Mouse (Mus musculus) small intestine, adult 2 months (tissue): ENCODE data around the gene Ptprh. TPM values are rescaled to one million over a fixed set of nuclear protein-coding genes. Genes with fewer than 3 reads are reported as not detected.

Experiments used
- H3K27ac ChIP-seq: fragments of 200-500 bp; 2 replicates; pipeline ENCODE4 v1.5.1; 2012; ENCODE audit warnings: low read depth, low read length, control low read depth, inconsistent platforms; ENCODE audit not compliant: insufficient read depth
- H3K27me3 ChIP-seq: fragments of 200-500 bp; 2 replicates; pipeline ENCODE4 v1.6.1; 2012; ENCODE audit warnings: mild to moderate bottlenecking, moderate library complexity, low read length, inconsistent platforms; ENCODE audit not compliant: control insufficient read depth, insufficient read depth
- H3K36me3 ChIP-seq: fragments of 200-500 bp; 2 replicates; pipeline ENCODE4 v1.6.1; 2012; ENCODE audit warnings: mild to moderate bottlenecking, low read length, control low read depth, inconsistent platforms; ENCODE audit not compliant: control insufficient read depth, insufficient read depth
- H3K4me1 ChIP-seq: fragments of 200-500 bp; 2 replicates; pipeline ENCODE4 v1.6.1; 2012; ENCODE audit warnings: low read length, inconsistent platforms, mixed read lengths; ENCODE audit not compliant: control insufficient read depth, insufficient read depth, insufficient read length
- H3K4me3 ChIP-seq: fragments of 200-500 bp; 2 replicates; pipeline ENCODE4 v1.5.1; 2012; ENCODE audit warnings: low read depth, mild to moderate bottlenecking, control low read depth, inconsistent platforms, low read length, moderate library complexity
- CTCF ChIP-seq: fragments of 200-500 bp; IDR thresholded peaks from 2 replicates; pipeline ENCODE4 v1.5.1; 2012; ENCODE audit warnings: low read depth, mild to moderate bottlenecking, control low read depth, inconsistent platforms, low read length, moderate library complexity, mixed read lengths; ENCODE audit not compliant: insufficient replicate concordance, insufficient read length; ENCODE audit errors: extremely low read depth
- POLR2A ChIP-seq: fragments of 200-500 bp; IDR thresholded peaks from 2 replicates; pipeline ENCODE4 v1.6.1; 2012; ENCODE audit warnings: low read depth, mild to moderate bottlenecking, control low read depth, inconsistent platforms, low read length, moderate library complexity
- WGBS: fragments of 180-500 bp; shearing (Covaris S2); methylation state at CpG from one replicate; pipeline ENCODE4 v1.1.7; 2018; 5-methylcytosine and 5-hydroxymethylcytosine counted together
- polyA plus RNA-seq: library from polyadenylated mRNA; depleted of rRNA; stranded (reverse); fragments of >200 nt; gene quantifications from 2 replicates; pipeline ENCODE4 v1.2.3, GENCODE M21; 2012

Gene Ptprh
- polyA plus RNA-seq, 1 experiment: 151 TPM

DNA sequence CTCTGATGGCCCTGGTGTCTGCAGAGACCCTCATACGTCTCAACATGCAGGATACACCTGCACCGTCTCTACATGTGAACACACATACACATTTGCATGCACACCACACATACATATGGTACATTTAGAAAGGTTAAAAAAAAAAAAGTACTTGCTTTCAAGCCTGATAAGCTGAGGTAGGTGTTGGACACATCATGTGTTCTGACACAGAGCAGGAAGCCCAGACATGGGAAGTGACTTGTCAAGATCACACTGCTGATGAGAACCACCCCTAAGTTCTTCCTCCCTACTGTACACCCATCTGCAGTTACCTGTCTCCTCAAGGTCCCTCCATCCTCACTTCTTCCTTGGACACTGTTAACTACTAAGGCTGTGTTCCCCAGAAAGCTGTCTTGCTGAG lies 22.1 kb upstream of the Ptprh start:
- no peak for TF ChIP-seq POLR2A
- TF ChIP-seq CTCF: no peak
- Histone ChIP-seq H3K4me1 (peaks cover 10% of the 10 kb centered on the region; the same call in 1 of the 2 replicates), H3K4me3 (no peak overlapping the region), H3K36me3 (peaks cover 11% of the 10 kb centered on the region; the same call in 1 of the 2 replicates), H3K27ac (no peak overlapping the region), H3K27me3 (no peaks in the 10 kb centered on the region)
- WGBS: 82% methylated on average over 2 of the region's 2 CpGs

DNA sequence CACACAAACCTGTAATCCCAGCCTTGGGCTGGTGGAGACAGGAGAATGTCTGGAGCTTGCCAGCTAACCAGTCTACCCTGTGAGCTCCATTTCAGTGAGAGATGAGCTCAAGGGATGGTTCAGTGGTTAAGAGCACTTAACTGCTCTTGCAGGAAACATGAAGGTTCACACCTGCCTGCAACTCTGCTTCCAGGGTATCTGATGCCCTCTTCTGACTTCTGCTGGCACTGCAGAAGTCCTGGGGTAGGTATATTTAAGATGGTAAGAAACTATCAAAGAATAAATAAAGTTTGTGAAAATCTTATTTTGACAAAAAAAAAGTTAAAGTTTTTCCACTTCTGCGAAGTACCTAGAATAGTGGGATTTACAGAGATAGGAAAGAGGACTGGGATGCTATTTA lies 20.5 kb upstream of the Ptprh start:
- H3K4me3 ChIP-seq: no peak overlapping the region
- 53% methylated on average over 1 of the region's 1 CpGs for WGBS
- TF ChIP-seq CTCF (peak; percentile 42; the same call in 1 of the 2 replicates), POLR2A (no peak)

DNA sequence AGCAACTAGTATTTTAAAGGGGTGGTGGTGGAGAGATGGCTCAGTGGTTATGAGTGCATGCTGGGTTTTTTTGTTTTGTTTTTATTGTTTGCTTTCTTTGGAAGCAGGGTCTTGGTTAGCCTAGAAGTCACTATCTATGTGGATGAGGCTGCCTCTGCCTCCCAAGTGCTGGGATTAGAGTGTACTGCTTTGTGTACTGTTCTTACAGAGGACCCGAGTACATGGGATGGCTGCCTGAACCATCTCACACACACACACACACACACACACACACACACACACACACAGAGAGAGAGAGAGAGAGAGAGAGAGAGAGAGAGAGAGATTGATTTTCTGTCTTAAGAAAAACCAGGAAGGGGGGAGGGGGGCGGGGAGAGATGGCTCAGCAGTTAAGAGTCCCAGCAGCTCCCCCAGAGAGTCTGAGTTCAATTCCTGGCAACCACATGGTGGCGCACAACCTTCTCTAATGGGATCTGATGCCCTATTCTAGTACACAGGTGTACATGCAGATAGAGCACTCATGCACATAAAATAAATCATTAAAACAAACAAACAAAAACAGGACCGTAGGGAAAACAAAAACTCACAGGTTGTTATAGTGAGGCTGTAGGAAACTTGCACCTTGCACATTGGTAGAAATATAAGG lies 19.8 kb upstream of the Ptprh start:
- Histone ChIP-seq H3K27ac (no peak overlapping the region), H3K4me1 (peaks cover 3% of the 10 kb centered on the region; the same call in 1 of the 2 replicates), H3K4me3 (no peak overlapping the region), H3K36me3 (peaks cover 7% of the 10 kb centered on the region; the same call in 1 of the 2 replicates), H3K27me3 (no peaks in the 10 kb centered on the region)
- TF ChIP-seq POLR2A (no peak), CTCF (peak; percentile 57; the same call in 1 of the 2 replicates)
- WGBS: 14% methylated on average over 4 of the region's 4 CpGs

More for the DNA sequence above, 20.5 kb upstream of the Ptprh start:
- no peaks in the 10 kb centered on the region for H3K27me3 ChIP-seq
- H3K4me1 ChIP-seq: peaks cover 7% of the 10 kb centered on the region; the same call in 1 of the 2 replicates
- H3K36me3 ChIP-seq: peaks cover 10% of the 10 kb centered on the region; the same call in 1 of the 2 replicates
- no peak overlapping the region for H3K27ac ChIP-seq

- H3K4me1 ChIP-seq: no peaks in the 10 kb centered on the region; the same call in 1 of the 2 replicates
- WGBS: 14% methylated on average over 1 of the region's 1 CpGs
- TF ChIP-seq CTCF (no peak), POLR2A (no peak)
- no peaks in the 10 kb centered on the region for H3K27me3 ChIP-seq
- H3K4me3 ChIP-seq: no peak overlapping the region
- H3K36me3 ChIP-seq: no peaks in the 10 kb centered on the region
- no peak overlapping the region for H3K27ac ChIP-seq
These were observed 16.1 kb upstream of the Ptprh start for GRCm38 (mm10) chr7:4619979-4620378.

- WGBS: 45% methylated on average over 14 of the region's 14 CpGs
- no peak overlapping the region for H3K4me3 ChIP-seq
- H3K27ac ChIP-seq: no peak overlapping the region
These were observed 10.0 kb upstream of the Ptprh start for GRCm38 (mm10) chr7:4613740-4614403.

GRCm38 (mm10) chr7:4612956-4613355 lies 9.1 kb upstream of the Ptprh start:
- WGBS: 71% methylated on average over 1 of the region's 1 CpGs
- TF ChIP-seq POLR2A: no peak
- no peak for TF ChIP-seq CTCF
- no peak overlapping the region for H3K27ac ChIP-seq

More at GRCm38 (mm10) chr7:4613740-4614403, 10.0 kb upstream of the Ptprh start:
- Histone ChIP-seq H3K36me3 (no peaks in the 10 kb centered on the region), H3K27me3 (no peaks in the 10 kb centered on the region), H3K4me1 (no peaks in the 10 kb centered on the region)
- TF ChIP-seq CTCF: no peak
- TF ChIP-seq POLR2A: no peak

GRCm38 (mm10) chr7:4612386-4612785 lies 8.5 kb upstream of the Ptprh start:
- WGBS: 70% methylated on average over 8 of the region's 8 CpGs
- H3K4me3 ChIP-seq: no peak overlapping the region
- no peaks in the 10 kb centered on the region for H3K36me3 ChIP-seq
- no peak overlapping the region for H3K27ac ChIP-seq
- H3K4me1 ChIP-seq: no peaks in the 10 kb centered on the region; the same call in 1 of the 2 replicates
- TF ChIP-seq POLR2A: no peak
- no peaks in the 10 kb centered on the region for H3K27me3 ChIP-seq

More at GRCm38 (mm10) chr7:4612956-4613355, 9.1 kb upstream of the Ptprh start:
- H3K27me3 ChIP-seq: no peaks in the 10 kb centered on the region
- no peaks in the 10 kb centered on the region for H3K4me1 ChIP-seq
- no peak overlapping the region for H3K4me3 ChIP-seq
- H3K36me3 ChIP-seq: no peaks in the 10 kb centered on the region
